Mouse (Mus musculus) cerebellum, adult 2 months (tissue): ENCODE measurements at regions not wholly inside any gene's neighbourhood (a gene's known extent, or its start where the extent isn't known, plus 50 kb on each side); places are given as distances from the start of the nearest gene placed in this dataset.
"Not testable (repeated sequence)": the region's sequence is repeated elsewhere in the genome, so short reads cannot be mapped to it uniquely, and the experiment has no call there.

Experiments used
- DNase-seq, 2 experiments: peaks; one replicate each; pipeline ENCODE4 v3.0.0; 2021
- H3K27ac ChIP-seq: fragments of 200-500 bp; 2 replicates; pipeline ENCODE4 v1.5.1; 2012; ENCODE audit warnings: low read length, control low read depth, inconsistent platforms; ENCODE audit not compliant: insufficient read depth
- H3K27me3 ChIP-seq: fragments of 200-500 bp; 2 replicates; pipeline ENCODE4 v1.6.1; 2012; ENCODE audit warnings: inconsistent platforms, mild to moderate bottlenecking, low read length, moderate library complexity; ENCODE audit not compliant: control insufficient read depth, insufficient read depth
- H3K4me1 ChIP-seq: fragments of 200-500 bp; 2 replicates; pipeline ENCODE4 v1.6.1; 2011; ENCODE audit warnings: low read length; ENCODE audit not compliant: control insufficient read depth, insufficient read depth
- H3K4me3 ChIP-seq: fragments of 200-500 bp; replicated peaks from 2 replicates; pipeline ENCODE3; 2011; ENCODE audit warnings: mild to moderate bottlenecking, low read depth, low read length, control low read depth; ENCODE audit not compliant: insufficient read depth
- CTCF ChIP-seq: fragments of 200-500 bp; IDR thresholded peaks from 2 replicates; pipeline ENCODE4 v1.5.1; 2011; ENCODE audit warnings: low read depth, mild to moderate bottlenecking, control low read depth, low read length, moderate library complexity, borderline replicate concordance; ENCODE audit not compliant: insufficient read depth
- POLR2A ChIP-seq: fragments of 200-500 bp; IDR thresholded peaks from 2 replicates; pipeline ENCODE4 v1.6.1; 2011; ENCODE audit warnings: low read length, control low read depth, borderline replicate concordance; ENCODE audit not compliant: insufficient read depth
- WGBS: fragments of 180-500 bp; shearing (Covaris S2); methylation state at CpG from one replicate; pipeline ENCODE4 v1.1.7; 2018; 5-methylcytosine and 5-hydroxymethylcytosine counted together

- DNase-seq, result peak in 1 of 2 experiments; percentile 21
- Histone ChIP-seq H3K4me3 (no peak overlapping the region), H3K27me3 (no peaks in the 10 kb centered on the region), H3K4me1 (no peaks in the 10 kb centered on the region), H3K27ac (no peak overlapping the region)
- no peak for TF ChIP-seq POLR2A
- TF ChIP-seq CTCF, result peak; percentile 57; the same call in 1 of the 2 replicates
- 50% methylated on average over 10 of the region's 10 CpGs for WGBS
Observed at GRCm38 (mm10) chr7:116644902-116645650, 140.9 kb downstream of the Nucb2 start.

GRCm38 (mm10) chr7:116654466-116654865, 150.3 kb downstream of the Nucb2 start:
- Histone ChIP-seq H3K4me1 (no peaks in the 10 kb centered on the region), H3K27me3 (no peaks in the 10 kb centered on the region), H3K4me3 (no peak overlapping the region), H3K27ac (no peak overlapping the region)
- TF ChIP-seq POLR2A (no peak), CTCF (no peak)
- peak in 1 of 2 experiments; percentile 18 for DNase-seq
- WGBS, result 12% methylated on average over 10 of the region's 10 CpGs

- H3K27me3 ChIP-seq, H3K4me3 ChIP-seq, DNase-seq, H3K27ac ChIP-seq, H3K4me1 ChIP-seq: not testable (repeated sequence)
- 90% methylated on average over 6 of the region's 6 CpGs for WGBS
Observed at GRCm38 (mm10) chr7:116657040-116657439, 152.9 kb downstream of the Nucb2 start.

- no peak overlapping the region for H3K4me3 ChIP-seq
- TF ChIP-seq POLR2A (no peak), CTCF (no peak)
- no peaks in the 10 kb centered on the region for H3K4me1 ChIP-seq
- H3K27me3 ChIP-seq, result no peaks in the 10 kb centered on the region
- no peak overlapping the region for H3K27ac ChIP-seq
- DNase-seq, result no peak
- WGBS, result 93% methylated on average over 15 of the region's 15 CpGs
Observed at GRCm38 (mm10) chr7:116665581-116665980, 161.4 kb downstream of the Nucb2 start.

GRCm38 (mm10) chr7:116674199-116675019, 170.2 kb downstream of the Nucb2 start:
- WGBS, result 29% methylated on average over 16 of the region's 16 CpGs
- no peaks in the 10 kb centered on the region; the same call in 1 of the 2 replicates for H3K4me1 ChIP-seq
- H3K27me3 ChIP-seq, result no peaks in the 10 kb centered on the region
- no peak overlapping the region for H3K4me3 ChIP-seq
- H3K27ac ChIP-seq, result no peak overlapping the region
- no peak for DNase-seq
- TF ChIP-seq POLR2A (no peak), CTCF (no peak)

- Histone ChIP-seq H3K4me3 (no peak overlapping the region), H3K27ac (no peak overlapping the region), H3K27me3 (no peaks in the 10 kb centered on the region), H3K4me1 (no peaks in the 10 kb centered on the region; the same call in 1 of the 2 replicates)
- 85% methylated on average over 1 of the region's 1 CpGs for WGBS
- TF ChIP-seq CTCF, result no peak
- TF ChIP-seq POLR2A, result no peak
- DNase-seq, result no peak
Observed at GRCm38 (mm10) chr7:116676696-116677095, 172.5 kb downstream of the Nucb2 start.

- Histone ChIP-seq H3K27me3 (no peaks in the 10 kb centered on the region; the same call in 1 of the 2 replicates), H3K4me3 (no peak overlapping the region), H3K4me1 (no peaks in the 10 kb centered on the region; the same call in 1 of the 2 replicates), H3K27ac (no peak overlapping the region)
- no peak for TF ChIP-seq CTCF
- TF ChIP-seq POLR2A, result no peak
- DNase-seq, result no peak
- WGBS, result 88% methylated on average over 4 of the region's 4 CpGs
Observed at GRCm38 (mm10) chr7:116679195-116679594, 175.0 kb downstream of the Nucb2 start.
